Comparison of ENCODE assay signal across 10 mouse cellular contexts in the genomic region with DNA sequence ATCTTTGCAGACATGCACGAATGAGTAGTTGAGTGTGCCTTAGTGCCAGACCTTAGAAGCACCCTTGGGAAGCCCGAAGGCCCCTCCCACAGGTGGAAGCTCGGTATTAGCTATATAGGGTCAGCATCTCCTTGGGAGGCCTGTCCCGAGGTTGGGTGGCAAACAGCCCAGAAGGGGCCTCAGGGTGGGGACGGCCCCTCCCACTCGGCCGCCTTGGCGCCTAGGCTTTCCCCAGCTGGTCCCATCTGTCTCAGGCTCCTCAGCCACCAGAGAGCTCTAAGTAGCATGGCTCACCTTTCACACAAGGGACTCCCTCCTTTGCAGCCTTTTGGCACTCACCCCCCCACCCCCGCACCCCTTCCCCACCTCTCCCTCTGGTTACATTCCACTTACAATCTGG. TPM values are rescaled to one million over a fixed set of nuclear protein-coding genes. Genes with fewer than 3 reads are reported as not detected.
A peak's percentile ranks its signal among the peaks of the same experiment; 100 is the strongest.
DNase-seq lines count a peak whose midpoint lies in the region; ATAC-seq lines count a peak whose summit lies in the region.
"Had no signal": no experiment of that assay in that cellular context is flagged by ENCODE, and none has a peak within 500 bp of the region (broad histone marks: within the 10 kb centered on the region; RNA-seq: fewer than 3 reads in every experiment).

No protein-coding gene starts in this region.

- no peak overlapping the region for H3K4me2 ChIP-seq in forebrain, embryonic 13.5 days
- no peak overlapping the region for H3K4me2 ChIP-seq in forebrain, embryonic 11.5 days (ENCODE audit: low read depth, low read length, severe bottlenecking)
- H3K4me2 ChIP-seq in midbrain, embryonic 15.5 days: no peak overlapping the region
- no peak overlapping the region for H3K4me2 ChIP-seq in stomach, embryonic 16.5 days (ENCODE audit: low read depth, low read length)

- H3K4me1 ChIP-seq in forebrain, embryonic 13.5 days: peaks cover 41% of the 10 kb centered on the region
- H3K4me1 ChIP-seq in forebrain, embryonic 11.5 days (replicated peaks; ENCODE audit: control insufficient read depth, insufficient read depth, low read length): peaks cover 19% of the 10 kb centered on the region
- H3K4me1 ChIP-seq in midbrain, embryonic 10.5 days: peaks cover 47% of the 10 kb centered on the region
- peaks cover 31% of the 10 kb centered on the region for H3K4me1 ChIP-seq in midbrain, embryonic 15.5 days
- H3K4me1 ChIP-seq in stomach, embryonic 16.5 days (ENCODE audit: control insufficient read depth, insufficient read depth, low read length): peaks cover 38% of the 10 kb centered on the region

- H3K4me3 ChIP-seq in forebrain, embryonic 13.5 days: no peak overlapping the region
- no peak overlapping the region for H3K4me3 ChIP-seq in forebrain, embryonic 11.5 days (ENCODE audit: low read depth, low read length)
- H3K4me3 ChIP-seq in midbrain, embryonic 10.5 days: no peak overlapping the region
- no peak overlapping the region for H3K4me3 ChIP-seq in midbrain, embryonic 15.5 days
- no peak overlapping the region for H3K4me3 ChIP-seq in stomach, embryonic 16.5 days (replicated peaks; ENCODE audit: low read length)

- no peaks in the 10 kb centered on the region for H3K36me3 ChIP-seq in forebrain, embryonic 13.5 days (ENCODE audit: poor library complexity, severe bottlenecking)
- H3K36me3 ChIP-seq in forebrain, embryonic 11.5 days (ENCODE audit: control insufficient read depth, insufficient read depth, low read length): no peaks in the 10 kb centered on the region
- no peaks in the 10 kb centered on the region for H3K36me3 ChIP-seq in midbrain, embryonic 10.5 days
- H3K36me3 ChIP-seq in midbrain, embryonic 15.5 days (replicated peaks): no peaks in the 10 kb centered on the region
- H3K36me3 ChIP-seq in stomach, embryonic 16.5 days (ENCODE audit: control insufficient read depth, insufficient read depth, low read length): no peaks in the 10 kb centered on the region

- WGBS in forebrain, embryonic 13.5 days: 39% methylated on average over 9 of the region's 9 CpGs
- 46% methylated on average over 9 of the region's 9 CpGs for WGBS in forebrain, embryonic 11.5 days
- 53% methylated on average over 9 of the region's 9 CpGs for WGBS in midbrain, embryonic 10.5 days
- WGBS in midbrain, embryonic 15.5 days: 52% methylated on average over 9 of the region's 9 CpGs
- WGBS in stomach, embryonic 16.5 days: 20% methylated on average over 9 of the region's 9 CpGs

- peak; percentile 28; the same call in 1 of the 2 replicates for ATAC-seq in forebrain, embryonic 13.5 days
- ATAC-seq in forebrain, embryonic 11.5 days (replicated peaks; ENCODE audit: low FRiP score): no peak
- no peak for ATAC-seq in midbrain, embryonic 15.5 days (replicated peaks)
- ATAC-seq in stomach, embryonic 16.5 days (ENCODE audit: insufficient read depth, low FRiP score): peak; percentile 61

- H3K9ac ChIP-seq in forebrain, embryonic 13.5 days: no peak overlapping the region
- no peak overlapping the region for H3K9ac ChIP-seq in forebrain, embryonic 11.5 days (ENCODE audit: low read length)
- no peak overlapping the region for H3K9ac ChIP-seq in midbrain, embryonic 15.5 days
- H3K9ac ChIP-seq in stomach, embryonic 16.5 days (ENCODE audit: low read length): no peak overlapping the region

- H3K27me3 ChIP-seq in forebrain, embryonic 13.5 days: no peaks in the 10 kb centered on the region
- H3K27me3 ChIP-seq in forebrain, embryonic 11.5 days (ENCODE audit: control insufficient read depth, insufficient read depth, low read length): no peaks in the 10 kb centered on the region
- peaks cover 13% of the 10 kb centered on the region; the same call in 1 of the 2 replicates for H3K27me3 ChIP-seq in midbrain, embryonic 10.5 days (ENCODE audit: low read depth, poor library complexity, severe bottlenecking)
- no peaks in the 10 kb centered on the region for H3K27me3 ChIP-seq in midbrain, embryonic 15.5 days (replicated peaks)
- H3K27me3 ChIP-seq in stomach, embryonic 16.5 days (ENCODE audit: control insufficient read depth, insufficient read depth, low read length): no peaks in the 10 kb centered on the region

- no peak for DNase-seq in forebrain, embryonic 11.5 days (ENCODE audit: low spot score)
- no peak for DNase-seq in midbrain, embryonic 10.5 days (ENCODE audit: low spot score)
- DNase-seq in heart, postnatal 4 days: peak; percentile 75
- DNase-seq in adrenal gland, postnatal 10 days: no peak
- no peak for DNase-seq in adrenal gland, adult 8-10 months

- no peaks in the 10 kb centered on the region for H3K9me3 ChIP-seq in forebrain, embryonic 13.5 days (replicated peaks)
- H3K9me3 ChIP-seq in forebrain, embryonic 11.5 days (ENCODE audit: control insufficient read depth, low read length): no peaks in the 10 kb centered on the region
- no peaks in the 10 kb centered on the region for H3K9me3 ChIP-seq in midbrain, embryonic 10.5 days (replicated peaks)
- no peaks in the 10 kb centered on the region for H3K9me3 ChIP-seq in midbrain, embryonic 15.5 days
- H3K9me3 ChIP-seq in stomach, embryonic 16.5 days (replicated peaks; ENCODE audit: control insufficient read depth, low read length): no peaks in the 10 kb centered on the region

- H3K27ac ChIP-seq in forebrain, embryonic 13.5 days: peak overlapping the region; percentile 44; the same call in 1 of the 2 replicates
- H3K27ac ChIP-seq in forebrain, embryonic 11.5 days (ENCODE audit: low read depth, low read length): no peak overlapping the region
- peak overlapping the region; percentile 76 for H3K27ac ChIP-seq in midbrain, embryonic 10.5 days (replicated peaks)
- H3K27ac ChIP-seq in midbrain, embryonic 15.5 days: no peak overlapping the region
- peak overlapping the region; percentile 86 for H3K27ac ChIP-seq in stomach, embryonic 16.5 days (ENCODE audit: low read length)

RNA-seq across cellular contexts. Expression of a gene that starts 7.1 kb away (rescaled TPM):
- 1.4 and 1.9 TPM in 2 replicates for polyA plus RNA-seq in forebrain, embryonic 13.5 days (2015; fragmentation: Nextera tagmentation; extraction: Ambion mirVana)
- 2.0 and 2.1 TPM in 2 replicates for polyA plus RNA-seq in forebrain, embryonic 11.5 days (2014; fragmentation: Nextera tagmentation; extraction: Ambion mirVana)
- polyA plus RNA-seq in midbrain, embryonic 10.5 days (2016; fragmentation: Nextera tagmentation; extraction: Ambion mirVana): 2.6 and 3.3 TPM in 2 replicates
- polyA plus RNA-seq in midbrain, embryonic 15.5 days (2015; fragmentation: Nextera tagmentation; extraction: Ambion mirVana): 2.1 and 2.2 TPM in 2 replicates
- total RNA-seq in heart, postnatal 4 days (2021): not detected
- 0.57 and 0.72 TPM in 2 replicates for polyA plus RNA-seq in stomach, embryonic 16.5 days (2015; fragmentation: Nextera tagmentation; extraction: Ambion mirVana)
- 1 to 10 TPM in 1 of 2 experiments, under 1 TPM in 1; 0.90 to 1.4 TPM for total RNA-seq in adrenal gland, postnatal 10 days (2021)
- 1 to 10 TPM in 3 of 4 experiments, under 1 TPM in 1; 0.99 to 4.1 (median 2.6) TPM for total RNA-seq in adrenal gland, adult 8-10 months (2022)
- total RNA-seq: gastrocnemius, postnatal 36 days; layer of hippocampus, postnatal 10 days had no signal

RNA-seq across cellular contexts. Expression of a gene that starts 43.9 kb away (rescaled TPM):
- 24.0 and 24.9 TPM in 2 replicates for polyA plus RNA-seq in forebrain, embryonic 13.5 days (2015; fragmentation: Nextera tagmentation; extraction: Ambion mirVana)
- polyA plus RNA-seq in forebrain, embryonic 11.5 days (2014; fragmentation: Nextera tagmentation; extraction: Ambion mirVana): 22.2 and 23.6 TPM in 2 replicates
- polyA plus RNA-seq in midbrain, embryonic 10.5 days (2016; fragmentation: Nextera tagmentation; extraction: Ambion mirVana): 12.7 and 15.6 TPM in 2 replicates
- polyA plus RNA-seq in midbrain, embryonic 15.5 days (2015; fragmentation: Nextera tagmentation; extraction: Ambion mirVana): 21.2 and 23.4 TPM in 2 replicates
- 10 to 100 TPM; 33.5 to 37.4 TPM for total RNA-seq in heart, postnatal 4 days (2021)
- 6.0 and 6.9 TPM in 2 replicates for polyA plus RNA-seq in stomach, embryonic 16.5 days (2015; fragmentation: Nextera tagmentation; extraction: Ambion mirVana)
- total RNA-seq in adrenal gland, postnatal 10 days (2021): 10 to 100 TPM; 27.2 to 42.9 TPM
- 10 to 100 TPM; 30.7 to 64.5 (median 48.4) TPM for total RNA-seq in adrenal gland, adult 8-10 months (2022)

Comparison
In these comparisons a context has a peak if more than half of its experiments do, and no peak if none do; other contexts are left out.
1. ATAC-seq: peak in forebrain, embryonic 13.5 days (single experiment) and stomach, embryonic 16.5 days (single experiment); none in forebrain, embryonic 11.5 days (single experiment) and midbrain, embryonic 15.5 days (single experiment).
2. H3K27ac ChIP-seq: peak in forebrain, embryonic 13.5 days (single experiment), midbrain, embryonic 10.5 days (single experiment) and stomach, embryonic 16.5 days (single experiment); none in forebrain, embryonic 11.5 days (single experiment) and midbrain, embryonic 15.5 days (single experiment).